Mouse (Mus musculus) ES-Bruce4 (cell line): ENCODE results near the gene Slirp.

Source experiments
- CTCF ChIP-seq: IDR thresholded peaks from one replicate; pipeline ENCODE4 v1.8.1; 2011; ENCODE audit warnings: low read depth, low read length
- EP300 ChIP-seq: IDR thresholded peaks from 2 replicates; pipeline ENCODE4 v1.6.1; 2011; ENCODE audit warnings: low read depth, low read length; ENCODE audit not compliant: insufficient read depth
- POLR2A ChIP-seq: IDR thresholded peaks from one replicate; pipeline ENCODE4 v1.8.1; 2011; ENCODE audit warnings: low read length; ENCODE audit not compliant: insufficient read depth

DNA sequence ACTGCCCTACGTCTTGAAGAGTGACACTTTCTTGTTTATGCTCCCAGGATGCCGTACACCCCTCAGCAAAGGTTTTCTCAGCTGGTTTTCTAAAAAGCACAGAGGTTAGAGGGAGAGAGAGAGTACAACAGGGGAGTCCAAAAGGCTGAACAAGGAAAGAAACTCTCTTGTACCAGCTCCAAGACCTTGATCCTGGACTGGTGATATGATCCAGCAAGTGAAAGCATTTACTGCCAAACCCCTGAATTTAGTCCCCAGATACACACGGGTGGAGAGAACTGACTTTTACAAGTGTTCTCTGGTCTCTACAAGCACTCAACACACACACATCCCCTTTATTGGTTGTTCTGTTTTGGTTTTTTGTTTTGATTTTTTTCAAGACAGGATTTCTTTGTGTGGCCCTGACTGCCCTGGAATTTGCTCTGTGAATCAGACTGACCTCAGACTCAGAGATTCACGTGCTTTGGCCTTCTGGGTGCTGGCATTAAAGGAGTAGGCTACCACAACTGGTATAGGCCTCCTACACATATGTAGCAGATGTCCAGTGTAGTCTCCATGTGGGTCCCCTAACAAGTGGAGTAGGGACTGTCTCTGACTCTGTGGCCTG lies 45.8 kb upstream of the Slirp start:
- no peak for TF ChIP-seq POLR2A
- TF ChIP-seq CTCF: no peak
- no peak for TF ChIP-seq EP300
